In genomic region chr6:94700612-94701011, GRCm38 (mm10) we compare ENCODE assay signal across 8 mouse cellular contexts. TPM values are rescaled to one million over a fixed set of nuclear protein-coding genes. Genes with fewer than 3 reads are reported as not detected.
DNase-seq lines count a peak whose midpoint lies in the region; ATAC-seq lines count a peak whose summit lies in the region.

No protein-coding gene starts in this region.

- H3K36me3 ChIP-seq in hindbrain, embryonic 14.5 days (replicated peaks; ENCODE audit: control insufficient read depth, insufficient read depth) = no peaks in the 10 kb centered on the region
- no peaks in the 10 kb centered on the region for H3K36me3 ChIP-seq in limb, embryonic 15.5 days
- no peaks in the 10 kb centered on the region for H3K36me3 ChIP-seq in midbrain, embryonic 15.5 days (replicated peaks)

- H3K4me3 ChIP-seq in hindbrain, embryonic 14.5 days (replicated peaks; ENCODE audit: low read length) = peak overlapping the region; percentile 94
- H3K4me3 ChIP-seq in limb, embryonic 15.5 days = peak overlapping the region; percentile 90
- peak overlapping the region; percentile 76 for H3K4me3 ChIP-seq in midbrain, embryonic 15.5 days

- no peaks in the 10 kb centered on the region for H3K9me3 ChIP-seq in hindbrain, embryonic 14.5 days (ENCODE audit: control insufficient read depth, low read length)
- no peaks in the 10 kb centered on the region for H3K9me3 ChIP-seq in limb, embryonic 15.5 days
- H3K9me3 ChIP-seq in midbrain, embryonic 15.5 days = no peaks in the 10 kb centered on the region

- peaks cover 27% of the 10 kb centered on the region for H3K4me1 ChIP-seq in hindbrain, embryonic 14.5 days (replicated peaks; ENCODE audit: control insufficient read depth, insufficient read depth, low read length)
- H3K4me1 ChIP-seq in limb, embryonic 15.5 days = peaks cover 49% of the 10 kb centered on the region
- peaks cover 44% of the 10 kb centered on the region for H3K4me1 ChIP-seq in midbrain, embryonic 15.5 days

- DNase-seq in right cerebral cortex, postnatal 10 days (ENCODE audit: low spot score in 2 of 2) = peak; percentile 58 to 67
- DNase-seq in right cerebral cortex, postnatal 4 days = no peak
- DNase-seq in cerebellum, adult 8-10 months = peak; percentile 56
- peak; percentile 71 for DNase-seq in gastrocnemius, adult 18-20 months (ENCODE audit: low spot score)
- DNase-seq in hindbrain, embryonic 14.5 days (ENCODE audit: low spot score) = no peak
- DNase-seq in thymus, postnatal 25 days = peak; percentile 61

- peak overlapping the region; percentile 21; the same call in 1 of the 2 replicates for H3K27ac ChIP-seq in hindbrain, embryonic 14.5 days
- H3K27ac ChIP-seq in limb, embryonic 15.5 days = peak overlapping the region; percentile 79
- H3K27ac ChIP-seq in midbrain, embryonic 15.5 days = peak overlapping the region; percentile 51

- H3K27me3 ChIP-seq in hindbrain, embryonic 14.5 days (ENCODE audit: control insufficient read depth, insufficient read depth, low read length) = peaks cover 4% of the 10 kb centered on the region; the same call in 1 of the 2 replicates
- H3K27me3 ChIP-seq in limb, embryonic 15.5 days = no peaks in the 10 kb centered on the region
- no peaks in the 10 kb centered on the region for H3K27me3 ChIP-seq in midbrain, embryonic 15.5 days (replicated peaks)

- WGBS in hindbrain, embryonic 14.5 days = under 1% methylated on average over 8 of the region's 8 CpGs
- WGBS in limb, embryonic 15.5 days = 0% methylated on average over 8 of the region's 8 CpGs
- 0% methylated on average over 8 of the region's 8 CpGs for WGBS in midbrain, embryonic 15.5 days

- H3K9ac ChIP-seq in hindbrain, embryonic 14.5 days = no peak overlapping the region
- no peak overlapping the region for H3K9ac ChIP-seq in limb, embryonic 15.5 days
- H3K9ac ChIP-seq in midbrain, embryonic 15.5 days = no peak overlapping the region

- ATAC-seq in hindbrain, embryonic 14.5 days (ENCODE audit: low FRiP score) = no peak
- no peak for ATAC-seq in limb, embryonic 15.5 days (ENCODE audit: insufficient number of reproducible peaks, low FRiP score, low TSS enrichment, low read depth)
- ATAC-seq in midbrain, embryonic 15.5 days (replicated peaks) = 0 out of 2 replicates have a peak, but pooled peaks have one; percentile 12

- peak overlapping the region; percentile 96 for H3K4me2 ChIP-seq in hindbrain, embryonic 14.5 days (replicated peaks)
- peak overlapping the region; percentile 83 for H3K4me2 ChIP-seq in limb, embryonic 15.5 days
- peak overlapping the region; percentile 92 for H3K4me2 ChIP-seq in midbrain, embryonic 15.5 days

RNA-seq across cellular contexts. Expression of gene Lrig1, which starts 0.7 kb away (rescaled TPM):
- total RNA-seq in gastrocnemius, adult 18-20 months (2021) = 10 to 100 TPM; 36.4 to 42.2 TPM
- polyA plus RNA-seq in hindbrain, embryonic 14.5 days (2014; fragmentation: Nextera tagmentation; extraction: Ambion mirVana) = 22.3 and 30.2 TPM in 2 replicates
- polyA plus RNA-seq in limb, embryonic 15.5 days (2015; fragmentation: Nextera tagmentation; extraction: Ambion mirVana) = 22.3 and 22.5 TPM in 2 replicates
- polyA plus RNA-seq in midbrain, embryonic 15.5 days (2015; fragmentation: Nextera tagmentation; extraction: Ambion mirVana) = 16.0 and 18.7 TPM in 2 replicates

Comparison
In these comparisons a context has a peak if more than half of its experiments do, and no peak if none do; other contexts are left out.
1. DNase-seq: peak in right cerebral cortex, postnatal 10 days (2 of 2), cerebellum, adult 8-10 months (single experiment), gastrocnemius, adult 18-20 months (single experiment) and thymus, postnatal 25 days (single experiment); none in right cerebral cortex, postnatal 4 days (single experiment) and hindbrain, embryonic 14.5 days (single experiment).
2. H3K27ac ChIP-seq: peak in every context shown above with its lines; median percentile 79 in limb, embryonic 15.5 days; 51 in midbrain, embryonic 15.5 days; 21 in hindbrain, embryonic 14.5 days.
3. Peak in every context shown above with its lines, with median percentiles within 50 percentile points of each other: H3K4me2 ChIP-seq and H3K4me3 ChIP-seq.